Mouse (Mus musculus): Measurements from ENCODE around the gene Krtap3-2. TPM values are rescaled to one million over a fixed set of nuclear protein-coding genes. Genes with fewer than 3 reads are reported as not detected.
A peak's percentile ranks its signal among the peaks of the same experiment; 100 is the strongest.
"Not testable (repeated sequence)": the region's sequence is repeated elsewhere in the genome, so short reads cannot be mapped to it uniquely, and the experiment has no call there.

Krtap3-2 gene
- total RNA-seq (2017), result not detected in 2 replicates

DNA sequence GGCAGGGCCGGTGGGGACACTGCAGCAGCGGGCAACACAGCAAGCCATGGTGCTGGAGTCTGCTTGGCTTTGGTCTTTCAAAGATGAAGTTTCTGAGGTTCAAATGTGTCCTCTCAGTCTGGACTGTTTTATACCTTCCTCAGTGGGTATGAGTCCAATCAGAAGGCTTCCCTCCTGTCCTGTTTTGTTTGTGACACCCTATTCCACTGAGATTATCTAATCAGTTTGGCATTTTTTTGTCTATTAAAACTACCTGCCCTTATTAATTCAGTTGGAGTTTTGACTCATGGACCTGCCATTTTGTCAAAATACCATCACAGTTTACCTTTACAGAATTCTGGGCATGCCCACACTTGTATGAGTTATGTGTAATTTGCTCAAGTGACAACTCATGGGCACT lies at the start of gene Krtap3-2:
Krtap3-2 (minus strand) TSS at position 101 of the 400 bp plus-strand sequence.
- ATAC-seq (replicated peaks in 1 of 2; ENCODE audit: insufficient read depth in 1 of 2, low FRiP score in 2 of 2, low TSS enrichment in 1 of 2, low read depth in 1 of 2, poor library complexity in 2 of 2, severe bottlenecking in 2 of 2), result no peak

DNA sequence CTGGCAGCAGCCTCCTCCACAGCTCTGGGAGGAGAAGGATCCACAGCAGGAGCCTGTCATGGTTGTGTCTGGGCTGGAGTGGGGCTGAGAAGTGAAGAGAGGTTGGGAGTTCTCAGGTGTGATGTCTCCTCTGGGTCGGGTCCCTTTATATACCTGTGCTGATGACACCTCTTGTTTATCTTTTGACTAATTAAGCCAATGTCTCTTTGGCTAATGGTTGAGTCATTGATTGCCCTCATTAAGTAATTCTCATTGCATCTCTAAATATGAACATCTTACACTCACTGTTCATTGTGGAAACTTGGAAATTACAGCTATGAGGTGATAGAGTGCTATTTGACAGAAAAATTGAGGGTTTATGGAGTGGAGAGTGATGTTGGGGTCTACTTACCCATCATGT lies 46.6 kb upstream of the Krtap3-2 start, which contains the start of gene Gm11938:
Gm11938 (minus strand) TSS at position 101 of the 400 bp plus-strand sequence.
- ATAC-seq (replicated peaks in 1 of 2; ENCODE audit: insufficient read depth in 1 of 2, low FRiP score in 2 of 2, low TSS enrichment in 1 of 2, low read depth in 1 of 2, poor library complexity in 2 of 2, severe bottlenecking in 2 of 2), result not testable (repeated sequence)

DNA sequence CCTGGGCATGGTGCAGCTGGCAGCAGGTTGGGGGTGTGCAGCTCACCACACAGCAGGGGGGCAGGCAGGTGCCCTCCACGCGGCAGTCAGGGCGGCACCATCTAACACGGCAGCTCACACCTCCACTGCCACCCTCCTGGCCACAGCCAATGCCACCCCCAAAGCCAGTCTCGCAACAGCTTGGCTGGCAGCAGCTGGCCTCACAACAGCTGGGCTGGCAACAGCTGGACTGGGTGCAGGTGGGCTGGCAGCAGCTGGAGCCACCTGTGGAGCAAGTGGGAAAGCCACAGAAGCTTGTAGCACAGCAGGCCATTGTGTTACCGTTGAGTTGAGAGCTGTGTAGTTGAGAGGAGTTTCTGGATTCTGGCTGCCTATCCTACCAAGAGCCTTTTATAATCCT lies 41.1 kb upstream of the Krtap3-2 start, which contains the start of gene Krtap9-3:
Krtap9-3 (minus strand) TSS at position 364 of the 400 bp plus-strand sequence.
- ATAC-seq (replicated peaks in 1 of 2; ENCODE audit: insufficient read depth in 1 of 2, low FRiP score in 2 of 2, low TSS enrichment in 1 of 2, low read depth in 1 of 2, poor library complexity in 2 of 2, severe bottlenecking in 2 of 2), result not testable (repeated sequence)

DNA sequence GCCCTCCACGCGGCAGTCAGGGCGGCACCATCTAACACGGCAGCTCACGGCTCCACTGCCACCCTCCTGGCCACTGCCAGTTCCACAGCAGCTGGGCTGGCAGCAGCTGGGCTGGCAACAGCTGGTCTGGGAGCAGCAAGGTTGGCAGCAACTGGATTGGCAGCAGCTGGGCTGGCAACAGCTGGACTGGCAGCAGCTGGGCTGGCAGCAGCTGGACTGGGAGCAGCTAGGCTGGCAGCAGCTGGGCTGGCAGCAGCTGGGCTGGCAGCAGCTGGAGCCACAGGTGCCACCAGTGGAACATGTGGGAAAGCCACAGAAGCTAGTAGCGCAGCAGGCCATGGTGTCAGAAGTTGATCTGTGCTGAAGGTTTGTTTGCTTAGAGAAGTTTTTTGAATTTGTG lies 34.3 kb upstream of the Krtap3-2 start, which contains the start of gene Krtap1-3:
Krtap1-3 (minus strand) TSS at position 359 of the 400 bp plus-strand sequence.
- ATAC-seq (replicated peaks in 1 of 2; ENCODE audit: insufficient read depth in 1 of 2, low FRiP score in 2 of 2, low TSS enrichment in 1 of 2, low read depth in 1 of 2, poor library complexity in 2 of 2, severe bottlenecking in 2 of 2), result no peak

DNA sequence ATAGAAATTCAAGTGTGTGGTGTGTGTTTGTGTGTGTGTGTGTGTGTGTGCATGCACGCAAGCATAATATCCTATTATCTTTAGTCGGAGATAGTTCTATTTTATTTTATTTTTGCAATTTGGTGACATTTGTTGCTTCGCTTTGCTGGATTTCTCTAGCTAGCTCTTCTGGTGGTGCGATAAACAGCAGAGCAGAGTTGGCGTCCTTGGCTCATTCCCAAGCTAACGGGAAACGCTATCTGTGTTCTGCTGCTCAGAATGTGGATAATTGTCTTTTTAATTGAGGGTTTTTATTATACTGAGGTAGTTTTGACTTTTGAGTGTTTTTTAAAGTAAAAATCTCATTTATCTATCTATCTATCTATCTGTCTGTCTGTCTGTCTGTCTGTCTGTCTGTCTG lies 28.4 kb upstream of the Krtap3-2 start:
- no peak for ATAC-seq (replicated peaks in 1 of 2; ENCODE audit: insufficient read depth in 1 of 2, low FRiP score in 2 of 2, low TSS enrichment in 1 of 2, low read depth in 1 of 2, poor library complexity in 2 of 2, severe bottlenecking in 2 of 2)

DNA sequence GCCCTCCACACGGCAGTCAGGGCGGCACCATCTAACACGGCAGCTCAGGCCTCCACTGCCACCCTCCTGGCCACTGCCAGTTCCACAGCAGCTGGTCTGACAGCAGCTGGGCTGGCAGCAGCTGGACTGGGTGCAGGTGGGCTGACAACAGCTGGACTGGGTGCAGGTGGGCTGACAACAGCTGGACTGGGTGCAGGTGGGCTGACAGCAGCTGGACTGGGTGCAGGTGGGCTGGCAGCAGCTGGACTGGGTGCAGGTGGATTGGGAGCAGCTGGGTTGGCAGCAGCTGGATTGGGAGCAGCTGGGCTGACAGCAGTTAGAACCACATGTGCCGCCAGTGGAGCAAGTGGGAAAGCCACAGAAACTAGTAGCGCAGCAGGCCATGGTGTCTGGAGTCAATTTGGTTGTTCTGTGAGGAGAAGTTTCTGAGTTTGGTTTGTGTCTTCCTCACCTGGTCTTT lies 26.6 kb upstream of the Krtap3-2 start, which contains the start of gene Krtap1-4:
Krtap1-4 (minus strand) TSS at position 410 of the 460 bp plus-strand sequence.
- no peak for ATAC-seq (replicated peaks in 1 of 2; ENCODE audit: insufficient read depth in 1 of 2, low FRiP score in 2 of 2, low TSS enrichment in 1 of 2, low read depth in 1 of 2, poor library complexity in 2 of 2, severe bottlenecking in 2 of 2)

DNA sequence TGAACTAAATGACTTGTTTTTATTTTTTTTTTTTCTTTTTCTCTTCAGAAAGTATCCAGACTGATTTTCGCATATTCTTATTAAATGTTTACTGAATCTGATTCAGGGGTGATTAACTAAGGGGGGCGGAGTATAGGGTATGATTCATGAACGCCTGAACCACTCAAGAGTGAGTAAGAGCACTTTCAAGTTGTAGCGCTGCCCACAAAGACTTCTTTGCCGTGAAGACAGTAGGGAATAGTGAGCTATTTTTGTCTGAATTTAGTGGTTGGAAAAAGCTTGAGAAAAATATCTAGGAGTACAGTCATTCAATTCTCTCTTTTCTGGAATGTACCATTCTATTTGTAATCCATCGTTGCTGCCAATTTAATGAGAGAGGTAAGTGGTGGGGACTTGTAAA lies 24.9 kb upstream of the Krtap3-2 start:
- ATAC-seq (replicated peaks in 1 of 2; ENCODE audit: insufficient read depth in 1 of 2, low FRiP score in 2 of 2, low TSS enrichment in 1 of 2, low read depth in 1 of 2, poor library complexity in 2 of 2, severe bottlenecking in 2 of 2), result no peak

DNA sequence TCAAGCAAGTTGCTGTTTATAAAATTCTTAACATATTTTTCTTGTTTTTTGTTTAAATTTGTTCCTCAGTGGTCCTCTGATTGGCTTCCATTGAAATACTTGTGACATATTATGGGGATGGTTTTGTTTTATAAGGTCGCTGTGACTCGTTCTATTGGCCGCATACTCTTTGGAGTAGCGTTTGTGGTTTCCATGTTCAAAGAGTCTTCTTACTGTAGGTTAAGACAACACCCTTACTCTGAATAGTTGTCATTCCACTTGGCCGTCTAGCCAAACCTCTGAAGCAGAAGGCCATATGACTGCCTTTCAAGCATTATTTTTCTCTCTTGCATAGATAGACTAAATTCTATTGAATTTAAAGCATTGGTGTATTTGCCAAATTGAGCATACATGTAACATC lies 24.4 kb upstream of the Krtap3-2 start:
- ATAC-seq (replicated peaks in 1 of 2; ENCODE audit: insufficient read depth in 1 of 2, low FRiP score in 2 of 2, low TSS enrichment in 1 of 2, low read depth in 1 of 2, poor library complexity in 2 of 2, severe bottlenecking in 2 of 2), result no peak

DNA sequence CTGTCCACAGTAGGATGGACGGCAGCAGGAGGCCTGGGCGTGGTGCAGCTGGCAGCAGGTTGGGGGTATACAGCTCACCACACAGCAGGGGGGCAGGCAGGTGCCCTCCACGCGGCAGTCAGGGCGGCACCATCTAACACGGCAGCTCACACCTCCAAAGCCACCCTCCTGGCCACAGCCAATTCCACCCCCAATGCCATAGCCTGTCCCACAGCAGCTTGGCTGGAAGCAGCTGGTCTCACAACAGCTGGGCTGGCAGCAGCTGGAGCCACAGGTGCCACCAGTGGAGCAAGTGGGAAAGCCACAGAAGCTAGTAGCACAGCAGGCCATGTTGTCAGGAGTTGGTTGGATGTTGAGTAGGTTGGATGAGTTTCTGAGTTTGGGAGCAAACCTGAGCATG lies 24.0 kb upstream of the Krtap3-2 start, which contains the start of gene Krtap1-5:
Krtap1-5 (minus strand) TSS at position 381 of the 400 bp plus-strand sequence.
- ATAC-seq (replicated peaks in 1 of 2; ENCODE audit: insufficient read depth in 1 of 2, low FRiP score in 2 of 2, low TSS enrichment in 1 of 2, low read depth in 1 of 2, poor library complexity in 2 of 2, severe bottlenecking in 2 of 2), result no peak

DNA sequence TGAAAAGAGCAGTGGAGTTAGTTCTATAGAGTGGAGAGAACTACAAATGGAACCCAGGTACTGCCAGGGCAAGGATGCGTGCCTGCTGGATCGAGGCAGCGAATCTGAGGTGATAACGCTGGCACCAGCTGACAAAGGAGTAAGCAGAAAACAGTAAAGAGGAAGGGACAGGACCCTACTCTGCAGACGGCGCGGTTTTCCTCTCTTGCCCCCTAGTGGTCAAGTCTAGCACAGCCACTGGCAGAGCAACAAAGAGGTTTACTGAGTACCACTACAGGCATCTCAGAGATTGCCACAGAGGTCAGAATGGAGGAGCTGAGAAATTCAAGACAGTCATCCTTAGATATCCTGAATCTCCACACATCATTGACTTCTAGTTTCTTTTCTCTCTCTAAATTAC lies 17.5 kb upstream of the Krtap3-2 start:
- peak; percentile 83 to 88 for ATAC-seq (replicated peaks in 1 of 2; ENCODE audit: insufficient read depth in 1 of 2, low FRiP score in 2 of 2, low TSS enrichment in 1 of 2, low read depth in 1 of 2, poor library complexity in 2 of 2, severe bottlenecking in 2 of 2)

DNA sequence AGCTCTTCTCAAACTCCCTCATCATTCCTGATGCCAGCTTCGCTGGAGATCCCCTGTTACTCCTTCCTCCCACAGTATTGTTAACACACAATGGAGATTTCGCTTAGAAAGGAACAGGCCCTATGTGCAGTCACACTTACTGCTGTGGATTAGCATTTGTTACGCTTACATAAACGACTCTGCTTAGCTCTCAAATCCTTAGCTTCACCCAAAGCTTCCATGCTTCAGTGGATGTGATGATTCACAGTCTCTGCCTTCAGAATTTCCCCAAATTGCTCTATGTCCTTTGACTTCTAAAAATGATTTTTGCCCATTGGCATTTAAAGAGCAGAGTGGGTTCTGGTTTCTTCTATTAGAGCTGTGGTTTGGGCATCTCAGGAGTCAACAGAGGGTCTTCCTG lies 16.5 kb upstream of the Krtap3-2 start:
- ATAC-seq (replicated peaks in 1 of 2; ENCODE audit: insufficient read depth in 1 of 2, low FRiP score in 2 of 2, low TSS enrichment in 1 of 2, low read depth in 1 of 2, poor library complexity in 2 of 2, severe bottlenecking in 2 of 2), result no peak

DNA sequence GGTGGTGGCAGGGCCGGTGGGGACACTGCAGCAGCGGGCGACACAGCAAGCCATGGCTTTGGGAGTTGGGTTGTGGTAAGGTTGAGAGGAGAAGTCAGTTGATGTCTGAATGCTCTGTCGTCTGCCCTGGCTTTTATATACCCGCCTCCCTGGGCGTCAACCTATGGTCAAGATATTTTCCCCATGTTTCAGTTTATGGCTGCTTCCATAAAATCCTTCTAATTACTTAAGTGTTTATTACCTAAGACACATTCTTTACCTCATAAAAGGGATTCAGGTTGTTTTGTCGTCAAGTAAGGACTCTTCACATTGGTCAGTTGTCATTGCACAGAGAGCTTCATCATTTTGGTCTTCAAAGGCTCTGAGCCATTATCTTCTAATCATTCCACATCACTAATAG lies 9.9 kb upstream of the Krtap3-2 start, which contains the start of gene Krtap3-1:
Krtap3-1 (minus strand) TSS at position 101 of the 400 bp plus-strand sequence.
- ATAC-seq (replicated peaks in 1 of 2; ENCODE audit: insufficient read depth in 1 of 2, low FRiP score in 2 of 2, low TSS enrichment in 1 of 2, low read depth in 1 of 2, poor library complexity in 2 of 2, severe bottlenecking in 2 of 2), result no peak

DNA sequence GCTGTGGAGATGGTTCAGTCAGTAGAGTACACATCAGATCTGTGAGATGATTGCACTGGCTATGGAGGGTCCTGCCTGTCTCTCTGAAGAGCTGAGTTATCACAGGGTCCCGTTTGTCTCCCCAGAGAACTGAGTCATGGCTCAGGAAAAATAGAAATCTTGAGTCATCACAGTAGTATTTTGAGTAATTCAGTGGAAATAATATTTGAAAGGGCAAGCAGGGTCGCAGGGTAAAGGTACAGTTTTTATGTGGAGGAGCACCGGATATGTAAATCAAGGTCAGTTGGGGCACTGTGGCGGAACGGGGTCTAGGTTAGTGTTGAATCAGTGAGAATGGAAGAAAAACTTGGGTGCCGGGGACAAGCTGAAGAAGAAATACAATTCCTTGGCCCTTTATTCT lies 5.9 kb upstream of the Krtap3-2 start:
- ATAC-seq (replicated peaks in 1 of 2; ENCODE audit: insufficient read depth in 1 of 2, low FRiP score in 2 of 2, low TSS enrichment in 1 of 2, low read depth in 1 of 2, poor library complexity in 2 of 2, severe bottlenecking in 2 of 2), result no peak

DNA sequence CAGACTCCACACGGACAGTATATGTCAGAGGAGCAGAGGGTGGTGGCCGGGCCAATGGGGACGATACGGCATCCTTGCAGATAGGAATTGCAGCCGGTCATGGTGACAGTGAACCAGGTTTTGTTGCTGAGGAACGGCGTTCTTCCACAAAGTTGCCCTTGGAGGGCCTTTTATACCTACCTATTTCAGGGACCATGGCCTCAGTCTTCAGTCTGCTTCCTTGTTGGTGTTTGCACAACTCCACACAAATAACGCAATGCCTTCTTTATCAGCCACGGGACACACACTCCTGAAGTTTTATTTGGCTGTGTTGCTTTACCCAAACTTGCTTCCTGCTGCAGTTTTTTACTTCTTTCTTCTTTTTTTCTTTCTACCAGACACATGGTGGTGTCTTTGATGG lies 2.7 kb upstream of the Krtap3-2 start, which contains the start of gene Gm11939:
Gm11939 (minus strand) TSS at position 101 of the 400 bp plus-strand sequence.
- no peak for ATAC-seq (replicated peaks in 1 of 2; ENCODE audit: insufficient read depth in 1 of 2, low FRiP score in 2 of 2, low TSS enrichment in 1 of 2, low read depth in 1 of 2, poor library complexity in 2 of 2, severe bottlenecking in 2 of 2)

DNA sequence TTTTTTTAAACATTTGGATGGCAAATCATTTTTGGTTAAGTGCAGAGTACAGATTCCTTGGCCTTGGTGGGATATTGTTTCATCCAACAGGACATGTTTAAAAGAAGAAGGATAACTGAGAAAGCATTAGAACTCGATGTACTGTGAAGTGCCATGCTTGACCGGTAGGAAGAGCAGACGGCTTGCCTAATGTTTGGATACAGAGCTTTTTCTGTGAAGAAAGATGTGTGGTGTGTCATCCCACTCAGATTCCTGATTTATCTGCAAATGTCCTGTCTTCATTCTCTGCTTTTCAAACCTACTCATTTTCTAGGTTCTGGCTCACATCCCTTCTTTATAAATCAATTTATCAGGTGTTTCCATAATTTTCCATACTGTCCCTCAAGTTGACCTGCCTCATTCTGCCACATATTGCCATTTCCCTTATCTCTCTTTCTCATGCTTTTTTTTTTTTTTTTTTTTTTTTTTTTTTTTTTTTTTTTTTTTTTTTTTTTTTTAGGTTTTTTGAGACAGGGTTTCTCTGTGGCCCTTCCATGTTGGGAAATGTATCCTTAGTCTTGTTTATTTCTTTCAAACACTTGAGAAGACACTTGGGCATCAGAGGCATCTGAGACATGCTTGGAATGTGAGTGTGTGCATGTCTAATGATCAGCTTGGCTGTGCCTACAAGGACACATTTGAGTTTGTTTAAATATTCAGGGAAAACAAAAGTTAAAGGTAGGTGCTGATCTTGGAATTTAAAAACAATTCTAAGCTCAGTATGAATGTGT lies 1.5 kb upstream of the Krtap3-2 start:
- ATAC-seq (replicated peaks in 1 of 2; ENCODE audit: insufficient read depth in 1 of 2, low FRiP score in 2 of 2, low TSS enrichment in 1 of 2, low read depth in 1 of 2, poor library complexity in 2 of 2, severe bottlenecking in 2 of 2), result no peak

DNA sequence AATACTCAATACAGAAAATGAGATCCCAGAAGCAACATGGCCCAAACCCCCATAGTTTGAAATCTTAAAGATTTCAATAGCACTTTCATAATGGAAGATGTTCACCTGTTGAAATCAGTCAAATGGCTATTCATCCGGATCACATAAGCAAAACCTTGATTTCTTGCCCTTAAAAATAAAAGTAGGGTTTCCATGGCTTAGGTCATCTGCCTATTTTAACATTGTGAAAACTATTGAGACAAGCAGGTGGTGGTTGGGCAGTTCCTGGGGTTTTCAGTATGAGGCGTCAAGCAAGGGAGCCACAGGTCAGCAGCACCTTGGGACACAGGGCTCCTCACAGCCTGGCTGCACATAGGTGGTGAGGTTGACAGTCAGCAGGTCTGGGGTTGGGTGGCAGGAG lies 458 bp downstream of the Krtap3-2 start:
- ATAC-seq (replicated peaks in 1 of 2; ENCODE audit: insufficient read depth in 1 of 2, low FRiP score in 2 of 2, low TSS enrichment in 1 of 2, low read depth in 1 of 2, poor library complexity in 2 of 2, severe bottlenecking in 2 of 2), result no peak

DNA sequence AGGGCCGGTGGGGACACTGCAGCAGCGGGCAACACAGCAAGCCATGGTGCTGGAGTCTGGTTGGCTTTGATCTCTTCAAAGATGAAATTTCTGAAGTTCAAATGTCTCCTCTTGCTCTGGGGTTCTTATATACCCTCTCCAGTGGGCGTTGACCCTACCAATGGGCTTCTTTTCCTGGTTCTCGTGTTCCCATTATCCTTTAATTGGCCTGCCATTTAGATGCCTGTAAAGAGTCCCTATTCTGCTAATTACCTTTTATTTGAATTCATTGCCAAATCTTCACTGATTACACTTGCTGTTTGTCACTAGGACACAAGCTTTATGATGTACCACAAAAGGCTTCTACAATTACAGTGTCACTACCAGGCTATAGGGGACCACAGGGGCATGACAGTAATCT lies 5.9 kb downstream of the Krtap3-2 start, which contains the start of gene Krtap3-3:
Krtap3-3 (minus strand) TSS at position 101 of the 400 bp plus-strand sequence.
- no peak for ATAC-seq (replicated peaks in 1 of 2; ENCODE audit: insufficient read depth in 1 of 2, low FRiP score in 2 of 2, low TSS enrichment in 1 of 2, low read depth in 1 of 2, poor library complexity in 2 of 2, severe bottlenecking in 2 of 2)

DNA sequence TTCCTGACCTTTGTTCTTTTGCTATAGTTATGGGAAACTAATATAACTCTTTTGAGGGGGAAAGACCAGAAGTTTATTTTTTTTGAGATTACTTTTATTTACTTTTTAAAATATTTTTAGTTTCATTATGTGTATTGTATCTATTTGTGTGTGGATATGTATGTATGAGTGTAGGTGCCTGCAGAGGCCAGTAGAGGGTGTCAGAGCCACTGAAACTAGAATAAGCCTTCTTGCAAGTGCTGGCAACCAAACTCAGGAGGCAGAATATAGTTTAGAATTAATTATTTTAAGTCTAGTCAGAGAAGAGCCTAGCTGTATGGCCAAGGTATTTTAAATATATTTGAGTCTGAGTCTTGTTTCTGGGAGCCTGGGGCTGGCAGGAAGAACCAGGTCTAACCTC lies 8.8 kb downstream of the Krtap3-2 start:
- no peak for ATAC-seq (replicated peaks in 1 of 2; ENCODE audit: insufficient read depth in 1 of 2, low FRiP score in 2 of 2, low TSS enrichment in 1 of 2, low read depth in 1 of 2, poor library complexity in 2 of 2, severe bottlenecking in 2 of 2)

Data from hematopoietic stem cell, adult 5-6 weeks (primary cell).